Mouse (Mus musculus) hindbrain, embryonic 11.5 days (tissue): ENCODE measurements around the gene P2ry2. TPM values are rescaled to one million over a fixed set of nuclear protein-coding genes. Genes with fewer than 3 reads are reported as not detected.

Experiments used
- ATAC-seq: fragments of 200-750 bp; cut with Nextera tagmentation; 2 replicates; pipeline ENCODE4 v1.8.0; 2017; ENCODE audit warnings: mild to moderate bottlenecking, moderate TSS enrichment, moderate library complexity; ENCODE audit not compliant: low FRiP score
- DNase-seq: peaks from one replicate; pipeline ENCODE4 v3.0.0-alpha.2; 2015; ENCODE audit warnings: low spot score
- H3K27ac ChIP-seq: fragments of 300-500 bp; sonication (generic); 2 replicates; pipeline ENCODE4 v1.5.1; 2014; ENCODE audit warnings: mild to moderate bottlenecking, low read depth, low read length
- H3K27me3 ChIP-seq: fragments of 300-500 bp; sonication (generic); 2 replicates; pipeline ENCODE4 v1.6.1; 2014; ENCODE audit warnings: mild to moderate bottlenecking, low read length, moderate library complexity, mixed read lengths; ENCODE audit not compliant: control insufficient read depth, insufficient read depth
- H3K36me3 ChIP-seq: fragments of 300-500 bp; sonication (generic); 2 replicates; pipeline ENCODE4 v1.6.1; 2014; ENCODE audit warnings: mild to moderate bottlenecking, low read length, moderate library complexity, mixed read lengths; ENCODE audit not compliant: control insufficient read depth, insufficient read depth
- H3K4me1 ChIP-seq: fragments of 300-500 bp; sonication (generic); replicated peaks from 2 replicates; pipeline ENCODE4 v1.6.1; 2014; ENCODE audit warnings: low read length, mixed read lengths; ENCODE audit not compliant: control insufficient read depth, insufficient read depth
- H3K4me2 ChIP-seq: fragments of 300-500 bp; sonication (generic); replicated peaks from 2 replicates; pipeline ENCODE4 v1.6.1; 2014; ENCODE audit warnings: mild to moderate bottlenecking, low read depth, low read length
- H3K4me3 ChIP-seq: fragments of 300-500 bp; sonication (generic); 2 replicates; pipeline ENCODE4 v1.5.1; 2014; ENCODE audit warnings: low read depth, low read length
- H3K9ac ChIP-seq: fragments of 300-500 bp; sonication (generic); 2 replicates; pipeline ENCODE4 v1.6.1; 2014; ENCODE audit warnings: low read depth, low read length
- H3K9me3 ChIP-seq: fragments of 300-500 bp; sonication (generic); 2 replicates; pipeline ENCODE4 v1.6.1; 2016; ENCODE audit warnings: low read length; ENCODE audit not compliant: control insufficient read depth
- WGBS: fragments of 180-500 bp; shearing (Covaris S2); extraction: QIAGEN DNeasy Blood & Tissue Kit; methylation state at CpG from one replicate; pipeline ENCODE4 v1.1.7; 2014; 5-methylcytosine and 5-hydroxymethylcytosine counted together
- polyA plus RNA-seq: library from polyadenylated mRNA; unstranded; fragments of >200 nt; fragmentation: Nextera tagmentation; extraction: Ambion mirVana; gene quantifications from 2 replicates; pipeline ENCODE4 v1.2.1, GENCODE M21; 2014

Gene P2ry2
- polyA plus RNA-seq, 1 experiment from 2014 or later, result 0.73 TPM

- Histone ChIP-seq H3K9ac (no peak overlapping the region), H3K4me3 (no peak overlapping the region), H3K4me2 (no peak overlapping the region), H3K27ac (no peak overlapping the region), H3K36me3 (no peaks in the 10 kb centered on the region), H3K27me3 (no peaks in the 10 kb centered on the region), H3K9me3 (no peaks in the 10 kb centered on the region), H3K4me1 (no peaks in the 10 kb centered on the region)
- ATAC-seq (no peak), DNase-seq (no peak)
- 65% methylated on average over 6 of the region's 6 CpGs for WGBS
These were observed 16.8 kb upstream of the P2ry2 start for GRCm38 (mm10) chr7:101029446-101029845.

GRCm38 (mm10) chr7:101028991-101029390, 16.3 kb upstream of the P2ry2 start:
- no peak for DNase-seq
- Histone ChIP-seq H3K9me3 (no peaks in the 10 kb centered on the region), H3K4me2 (no peak overlapping the region), H3K4me1 (no peaks in the 10 kb centered on the region), H3K27me3 (no peaks in the 10 kb centered on the region), H3K9ac (no peak overlapping the region), H3K36me3 (no peaks in the 10 kb centered on the region), H3K4me3 (no peak overlapping the region), H3K27ac (no peak overlapping the region)
- no peak for ATAC-seq
- 93% methylated on average over 9 of the region's 9 CpGs for WGBS

GRCm38 (mm10) chr7:101028444-101028757, 15.7 kb upstream of the P2ry2 start:
- ATAC-seq (no peak), DNase-seq (no peak)
- 93% methylated on average over 5 of the region's 5 CpGs for WGBS
- Histone ChIP-seq H3K4me3 (no peak overlapping the region), H3K4me1 (no peaks in the 10 kb centered on the region), H3K27me3 (no peaks in the 10 kb centered on the region), H3K9me3 (no peaks in the 10 kb centered on the region), H3K4me2 (no peak overlapping the region), H3K9ac (no peak overlapping the region), H3K36me3 (no peaks in the 10 kb centered on the region), H3K27ac (no peak overlapping the region)

GRCm38 (mm10) chr7:101027623-101028443, 15.2 kb upstream of the P2ry2 start:
- no peak for ATAC-seq
- no peaks in the 10 kb centered on the region for H3K4me1 ChIP-seq
- no peaks in the 10 kb centered on the region for H3K9me3 ChIP-seq
- H3K27ac ChIP-seq, result no peak overlapping the region
- H3K4me3 ChIP-seq, result no peak overlapping the region
- H3K4me2 ChIP-seq, result no peak overlapping the region
- 90% methylated on average over 10 of the region's 10 CpGs for WGBS
- H3K9ac ChIP-seq, result no peak overlapping the region
- no peaks in the 10 kb centered on the region for H3K27me3 ChIP-seq
- no peaks in the 10 kb centered on the region for H3K36me3 ChIP-seq
- no peak for DNase-seq

- ATAC-seq, result no peak
- no peaks in the 10 kb centered on the region for H3K9me3 ChIP-seq
- WGBS, result 69% methylated on average over 5 of the region's 5 CpGs
These were observed 14.2 kb upstream of the P2ry2 start for GRCm38 (mm10) chr7:101026836-101027235.

GRCm38 (mm10) chr7:101017492-101017891, 4.8 kb upstream of the P2ry2 start:
- Histone ChIP-seq H3K9me3 (no peaks in the 10 kb centered on the region), H3K36me3 (no peaks in the 10 kb centered on the region), H3K27me3 (peaks cover 16% of the 10 kb centered on the region), H3K4me1 (0 out of 2 replicates have a peak, but pooled peaks cover 2% of the 10 kb centered on the region), H3K4me2 (no peak overlapping the region), H3K9ac (no peak overlapping the region), H3K4me3 (no peak overlapping the region), H3K27ac (no peak overlapping the region)
- no peak for DNase-seq
- no peak for ATAC-seq
- WGBS, result 75% methylated on average over 6 of the region's 6 CpGs

More at GRCm38 (mm10) chr7:101026836-101027235, 14.2 kb upstream of the P2ry2 start:
- DNase-seq, result no peak
- no peak overlapping the region for H3K27ac ChIP-seq
- H3K4me3 ChIP-seq, result no peak overlapping the region
- H3K36me3 ChIP-seq, result no peaks in the 10 kb centered on the region
- H3K9ac ChIP-seq, result no peak overlapping the region
- H3K4me2 ChIP-seq, result no peak overlapping the region
- no peaks in the 10 kb centered on the region for H3K27me3 ChIP-seq
- no peaks in the 10 kb centered on the region for H3K4me1 ChIP-seq

- 53% methylated on average over 7 of the region's 7 CpGs for WGBS
- H3K9ac ChIP-seq, result no peak overlapping the region
- no peaks in the 10 kb centered on the region for H3K9me3 ChIP-seq
- ATAC-seq, result no peak
- no peaks in the 10 kb centered on the region for H3K36me3 ChIP-seq
- H3K4me2 ChIP-seq, result no peak overlapping the region
- H3K4me1 ChIP-seq, result 0 out of 2 replicates have a peak, but pooled peaks cover 5% of the 10 kb centered on the region
- no peak for DNase-seq
- H3K27me3 ChIP-seq, result peaks cover 21% of the 10 kb centered on the region
- H3K4me3 ChIP-seq, result no peak overlapping the region
- H3K27ac ChIP-seq, result no peak overlapping the region
These were observed 4.4 kb upstream of the P2ry2 start for GRCm38 (mm10) chr7:101017021-101017461.

GRCm38 (mm10) chr7:101014985-101015384, 2.3 kb upstream of the P2ry2 start:
- Histone ChIP-seq H3K4me1 (peaks cover 8% of the 10 kb centered on the region), H3K9me3 (no peaks in the 10 kb centered on the region), H3K4me2 (no peak overlapping the region), H3K4me3 (no peak overlapping the region), H3K27ac (no peak overlapping the region), H3K9ac (no peak overlapping the region), H3K36me3 (no peaks in the 10 kb centered on the region), H3K27me3 (peaks cover 39% of the 10 kb centered on the region)
- no peak for DNase-seq
- WGBS, result 81% methylated on average over 1 of the region's 1 CpGs
- ATAC-seq, result no peak

GRCm38 (mm10) chr7:101014041-101014440, 1.4 kb upstream of the P2ry2 start:
- H3K4me2 ChIP-seq, result no peak overlapping the region
- no peaks in the 10 kb centered on the region for H3K36me3 ChIP-seq
- H3K9me3 ChIP-seq, result no peaks in the 10 kb centered on the region
- peaks cover 41% of the 10 kb centered on the region for H3K27me3 ChIP-seq
- H3K4me3 ChIP-seq, result no peak overlapping the region
- WGBS, result 17% methylated on average over 9 of the region's 9 CpGs
- no peak overlapping the region for H3K9ac ChIP-seq
- DNase-seq (no peak), ATAC-seq (no peak)
- no peak overlapping the region for H3K27ac ChIP-seq
- peaks cover 8% of the 10 kb centered on the region for H3K4me1 ChIP-seq
